Mouse (Mus musculus): ENCODE measurements around the gene Nos1ap. TPM values are rescaled to one million over a fixed set of nuclear protein-coding genes. Genes with fewer than 3 reads are reported as not detected.

Nos1ap gene
- polyA plus RNA-seq, 1 experiment from 2014 or later = 24.6 TPM

DNA sequence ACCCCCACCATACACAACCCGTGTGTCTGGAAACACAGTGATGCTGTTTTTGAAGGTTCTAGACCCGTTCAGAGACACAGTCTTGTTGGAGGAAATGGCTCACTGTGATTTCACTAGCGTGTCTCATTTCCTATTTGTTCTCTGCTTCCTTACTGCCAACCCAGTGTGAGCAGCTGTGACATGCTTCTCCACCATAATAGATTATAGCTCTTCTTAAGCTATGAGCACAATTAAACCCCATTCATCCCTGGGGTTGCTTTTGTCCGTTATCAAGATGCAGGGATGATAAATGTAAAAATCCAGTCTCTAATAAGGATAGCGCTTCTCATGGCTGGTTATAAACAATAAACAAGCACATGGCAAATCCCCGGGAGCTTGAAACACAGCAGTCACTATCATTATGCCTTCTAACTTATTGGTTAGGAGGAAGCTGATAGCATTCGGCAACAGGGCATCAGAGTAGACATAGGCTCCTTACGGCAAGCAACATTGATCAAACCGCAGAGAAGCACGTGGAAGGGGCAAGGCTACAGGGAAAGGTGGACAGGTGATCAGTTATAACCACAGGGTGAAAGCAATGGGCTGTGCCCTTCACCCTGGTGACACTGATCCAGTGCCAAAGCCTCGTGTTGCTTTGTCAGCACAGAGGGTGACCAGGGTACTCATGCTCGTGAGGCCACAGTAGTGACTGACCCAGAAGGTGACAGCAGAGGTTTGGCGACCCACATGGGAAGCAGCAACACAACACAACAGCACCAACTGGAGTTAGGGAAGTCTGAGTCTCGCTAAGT lies 133.6 kb downstream of the Nos1ap start:
- no peak overlapping the region for H3K4me2 ChIP-seq (ENCODE audit: low read length)
- no peak overlapping the region for H3K27ac ChIP-seq (ENCODE audit: low read length)
- no peak overlapping the region for H3K4me3 ChIP-seq (ENCODE audit: low read depth, low read length)
- H3K36me3 ChIP-seq (ENCODE audit: control insufficient read depth, insufficient read depth, low read length) = no peaks in the 10 kb centered on the region
- no peaks in the 10 kb centered on the region for H3K4me1 ChIP-seq (ENCODE audit: control insufficient read depth, insufficient read depth, low read length)
- no peak overlapping the region for H3K9ac ChIP-seq (ENCODE audit: low read depth, low read length)
- no peaks in the 10 kb centered on the region for H3K27me3 ChIP-seq (ENCODE audit: control insufficient read depth, insufficient read depth, low read depth, low read length)
- no peaks in the 10 kb centered on the region for H3K9me3 ChIP-seq (replicated peaks; ENCODE audit: control insufficient read depth, low read length, poor library complexity, severe bottlenecking)
- no peak for ATAC-seq
- 86% methylated on average over 14 of the region's 14 CpGs for WGBS

DNA sequence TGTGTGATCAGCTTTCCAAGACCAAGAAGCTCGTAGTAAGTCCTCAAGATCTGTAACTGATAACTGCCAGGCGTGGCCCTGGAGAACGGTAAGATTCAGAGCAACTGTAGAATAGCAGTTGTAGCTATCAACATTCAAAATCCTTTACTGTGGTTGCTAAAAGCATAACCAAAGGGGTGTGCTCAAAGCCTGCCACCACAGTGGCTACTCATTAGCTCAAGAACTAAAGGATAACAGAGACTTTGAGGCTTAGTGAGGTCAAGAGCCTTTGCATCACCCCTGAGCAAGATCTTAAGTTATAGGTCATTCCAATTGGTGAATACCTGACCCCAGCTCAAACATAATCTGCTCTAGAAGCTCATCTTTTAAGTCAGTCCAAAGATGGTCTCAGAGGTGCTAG lies 134.3 kb downstream of the Nos1ap start:
- H3K27ac ChIP-seq (ENCODE audit: low read length) = no peak overlapping the region
- no peak overlapping the region for H3K4me2 ChIP-seq (ENCODE audit: low read length)
- 95% methylated on average over 3 of the region's 3 CpGs for WGBS
- no peak for ATAC-seq
- no peak overlapping the region for H3K9ac ChIP-seq (ENCODE audit: low read depth, low read length)
- no peaks in the 10 kb centered on the region for H3K9me3 ChIP-seq (replicated peaks; ENCODE audit: control insufficient read depth, low read length, poor library complexity, severe bottlenecking)
- no peaks in the 10 kb centered on the region for H3K36me3 ChIP-seq (ENCODE audit: control insufficient read depth, insufficient read depth, low read length)
- no peaks in the 10 kb centered on the region for H3K27me3 ChIP-seq (ENCODE audit: control insufficient read depth, insufficient read depth, low read depth, low read length)
- no peaks in the 10 kb centered on the region for H3K4me1 ChIP-seq (ENCODE audit: control insufficient read depth, insufficient read depth, low read length)
- no peak overlapping the region for H3K4me3 ChIP-seq (ENCODE audit: low read depth, low read length)

GRCm38 (mm10) chr1:170453455-170453854 lies 136.2 kb downstream of the Nos1ap start:
- Histone ChIP-seq H3K27me3 (ENCODE audit: control insufficient read depth, insufficient read depth, low read depth, low read length) (no peaks in the 10 kb centered on the region), H3K4me2 (ENCODE audit: low read length) (no peak overlapping the region), H3K4me3 (ENCODE audit: low read depth, low read length) (no peak overlapping the region), H3K9me3 (replicated peaks; ENCODE audit: control insufficient read depth, low read length, poor library complexity, severe bottlenecking) (no peaks in the 10 kb centered on the region), H3K36me3 (ENCODE audit: control insufficient read depth, insufficient read depth, low read length) (no peaks in the 10 kb centered on the region), H3K4me1 (ENCODE audit: control insufficient read depth, insufficient read depth, low read length) (no peaks in the 10 kb centered on the region), H3K27ac (ENCODE audit: low read length) (no peak overlapping the region), H3K9ac (ENCODE audit: low read depth, low read length) (no peak overlapping the region)
- WGBS = 53% methylated on average over 3 of the region's 3 CpGs
- ATAC-seq = no peak

DNA sequence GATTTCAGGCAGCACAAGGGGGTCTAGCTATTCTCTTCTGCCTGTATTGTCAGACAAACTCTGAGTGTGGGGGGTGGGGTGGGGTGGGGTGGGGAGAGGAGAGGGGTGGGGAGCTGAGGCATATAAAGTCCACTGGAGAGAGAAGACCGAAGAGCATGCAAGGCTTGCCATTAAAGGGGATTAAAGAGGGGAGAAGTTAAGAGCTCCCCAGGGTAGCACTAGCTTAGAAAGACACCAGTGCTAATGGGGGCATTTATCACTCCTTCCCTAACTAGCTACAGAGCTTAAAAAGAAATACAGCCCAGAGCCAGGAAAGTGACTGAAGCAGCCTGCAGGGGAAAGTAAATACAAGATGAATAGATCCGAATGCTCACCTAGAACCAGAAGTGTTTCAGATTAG lies 141.4 kb downstream of the Nos1ap start:
- ATAC-seq = no peak
- Histone ChIP-seq H3K36me3 (ENCODE audit: control insufficient read depth, insufficient read depth, low read length) (no peaks in the 10 kb centered on the region), H3K4me2 (ENCODE audit: low read length) (no peak overlapping the region), H3K4me3 (ENCODE audit: low read depth, low read length) (no peak overlapping the region), H3K9ac (ENCODE audit: low read depth, low read length) (no peak overlapping the region), H3K4me1 (ENCODE audit: control insufficient read depth, insufficient read depth, low read length) (no peaks in the 10 kb centered on the region), H3K27me3 (ENCODE audit: control insufficient read depth, insufficient read depth, low read depth, low read length) (no peaks in the 10 kb centered on the region), H3K9me3 (replicated peaks; ENCODE audit: control insufficient read depth, low read length, poor library complexity, severe bottlenecking) (no peaks in the 10 kb centered on the region), H3K27ac (ENCODE audit: low read length) (no peak overlapping the region)
- WGBS = 9% methylated on average over 2 of the region's 2 CpGs

- no peak for ATAC-seq
- Histone ChIP-seq H3K4me2 (ENCODE audit: low read length) (no peak overlapping the region), H3K4me1 (ENCODE audit: control insufficient read depth, insufficient read depth, low read length) (no peaks in the 10 kb centered on the region), H3K27me3 (ENCODE audit: control insufficient read depth, insufficient read depth, low read depth, low read length) (no peaks in the 10 kb centered on the region), H3K9ac (ENCODE audit: low read depth, low read length) (no peak overlapping the region), H3K9me3 (replicated peaks; ENCODE audit: control insufficient read depth, low read length, poor library complexity, severe bottlenecking) (no peaks in the 10 kb centered on the region), H3K4me3 (ENCODE audit: low read depth, low read length) (no peak overlapping the region), H3K36me3 (ENCODE audit: control insufficient read depth, insufficient read depth, low read length) (no peaks in the 10 kb centered on the region), H3K27ac (ENCODE audit: low read length) (no peak overlapping the region)
- WGBS = 45% methylated on average over 3 of the region's 3 CpGs
These were observed 144.2 kb downstream of the Nos1ap start for GRCm38 (mm10) chr1:170445458-170445857.

DNA sequence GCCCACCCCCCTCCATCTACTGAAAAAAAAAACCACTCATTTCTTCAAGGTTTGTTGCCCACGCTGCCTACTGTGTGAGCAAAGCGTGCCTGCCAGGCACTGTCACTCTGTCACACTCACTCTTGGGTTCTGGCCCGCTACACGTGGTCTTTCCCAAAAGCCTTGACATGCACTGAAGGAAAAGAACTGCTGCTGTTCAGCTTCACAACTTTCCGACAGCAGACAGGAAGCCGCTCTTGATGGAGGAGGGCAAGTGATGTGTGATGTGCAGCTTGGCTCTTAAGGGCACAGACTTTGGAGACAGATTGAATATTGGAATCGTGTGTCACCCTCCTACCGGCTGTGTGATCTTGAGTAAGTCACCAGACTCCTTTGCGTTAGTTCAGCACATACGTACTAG lies 149.3 kb downstream of the Nos1ap start:
- ATAC-seq = no peak
- WGBS = 87% methylated on average over 10 of the region's 10 CpGs
- Histone ChIP-seq H3K9ac (ENCODE audit: low read depth, low read length) (no peak overlapping the region), H3K4me2 (ENCODE audit: low read length) (no peak overlapping the region), H3K27me3 (ENCODE audit: control insufficient read depth, insufficient read depth, low read depth, low read length) (no peaks in the 10 kb centered on the region), H3K9me3 (replicated peaks; ENCODE audit: control insufficient read depth, low read length, poor library complexity, severe bottlenecking) (no peaks in the 10 kb centered on the region), H3K4me3 (ENCODE audit: low read depth, low read length) (no peak overlapping the region), H3K36me3 (ENCODE audit: control insufficient read depth, insufficient read depth, low read length) (no peaks in the 10 kb centered on the region), H3K27ac (ENCODE audit: low read length) (no peak overlapping the region), H3K4me1 (ENCODE audit: control insufficient read depth, insufficient read depth, low read length) (no peaks in the 10 kb centered on the region)

GRCm38 (mm10) chr1:170438471-170439151 lies 151.1 kb downstream of the Nos1ap start:
- Histone ChIP-seq H3K9ac (ENCODE audit: low read depth, low read length) (no peak overlapping the region), H3K4me3 (ENCODE audit: low read depth, low read length) (no peak overlapping the region), H3K27ac (ENCODE audit: low read length) (no peak overlapping the region), H3K9me3 (replicated peaks; ENCODE audit: control insufficient read depth, low read length, poor library complexity, severe bottlenecking) (no peaks in the 10 kb centered on the region), H3K27me3 (ENCODE audit: control insufficient read depth, insufficient read depth, low read depth, low read length) (no peaks in the 10 kb centered on the region), H3K4me1 (ENCODE audit: control insufficient read depth, insufficient read depth, low read length) (no peaks in the 10 kb centered on the region), H3K36me3 (ENCODE audit: control insufficient read depth, insufficient read depth, low read length) (no peaks in the 10 kb centered on the region), H3K4me2 (ENCODE audit: low read length) (no peak overlapping the region)
- 56% methylated on average over 7 of the region's 7 CpGs for WGBS
- no peak for ATAC-seq

DNA sequence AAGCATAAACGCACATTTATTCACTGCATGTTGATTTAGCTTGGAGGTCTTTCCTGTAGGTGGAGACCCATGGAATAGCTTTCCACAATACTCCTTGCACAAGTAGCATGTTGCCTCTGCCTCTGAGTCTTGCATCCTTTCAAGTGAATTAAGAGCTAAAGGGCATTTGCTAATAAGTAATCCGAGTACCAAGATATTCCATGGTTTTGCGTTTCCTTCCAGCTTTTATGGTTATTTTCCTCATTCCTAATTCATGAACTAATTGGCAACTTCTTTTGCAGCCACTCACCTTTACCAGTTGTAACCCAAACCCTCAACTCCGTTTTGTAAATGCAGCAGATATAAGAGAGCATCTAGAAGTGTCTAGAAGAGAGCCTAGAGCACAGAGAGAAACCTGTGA lies 155.5 kb downstream of the Nos1ap start:
- H3K27me3 ChIP-seq (ENCODE audit: control insufficient read depth, insufficient read depth, low read depth, low read length) = no peaks in the 10 kb centered on the region
- no peaks in the 10 kb centered on the region for H3K36me3 ChIP-seq (ENCODE audit: control insufficient read depth, insufficient read depth, low read length)
- H3K4me2 ChIP-seq (ENCODE audit: low read length) = no peak overlapping the region
- 91% methylated on average over 4 of the region's 4 CpGs for WGBS
- H3K27ac ChIP-seq (ENCODE audit: low read length) = no peak overlapping the region
- ATAC-seq = no peak
- no peak overlapping the region for H3K4me3 ChIP-seq (ENCODE audit: low read depth, low read length)
- 0 out of 2 replicates have a peak, but pooled peaks cover 2% of the 10 kb centered on the region for H3K4me1 ChIP-seq (ENCODE audit: control insufficient read depth, insufficient read depth, low read length)
- no peaks in the 10 kb centered on the region for H3K9me3 ChIP-seq (replicated peaks; ENCODE audit: control insufficient read depth, low read length, poor library complexity, severe bottlenecking)
- H3K9ac ChIP-seq (ENCODE audit: low read depth, low read length) = no peak overlapping the region

- ATAC-seq = no peak
- Histone ChIP-seq H3K27me3 (ENCODE audit: control insufficient read depth, insufficient read depth, low read depth, low read length) (no peaks in the 10 kb centered on the region), H3K36me3 (ENCODE audit: control insufficient read depth, insufficient read depth, low read length) (no peaks in the 10 kb centered on the region), H3K4me3 (ENCODE audit: low read depth, low read length) (no peak overlapping the region), H3K9me3 (replicated peaks; ENCODE audit: control insufficient read depth, low read length, poor library complexity, severe bottlenecking) (no peaks in the 10 kb centered on the region), H3K4me2 (ENCODE audit: low read length) (no peak overlapping the region), H3K4me1 (ENCODE audit: control insufficient read depth, insufficient read depth, low read length) (0 out of 2 replicates have a peak, but pooled peaks cover 2% of the 10 kb centered on the region), H3K9ac (ENCODE audit: low read depth, low read length) (no peak overlapping the region), H3K27ac (ENCODE audit: low read length) (no peak overlapping the region)
These were observed 156.0 kb downstream of the Nos1ap start for GRCm38 (mm10) chr1:170433661-170434060.

All from midbrain, embryonic 16.5 days (tissue).